ENCODE assay signal across 11 mouse cellular contexts in genomic region chr6:117299503-117300288, GRCm38 (mm10).
A peak's percentile ranks its signal among the peaks of the same experiment; 100 is the strongest.
DNase-seq lines count a peak whose midpoint lies in the region; ATAC-seq and TF ChIP-seq lines count a peak whose summit lies in the region.
"Had no signal": no experiment of that assay in that cellular context is flagged by ENCODE, and none has a peak within 500 bp of the region (broad histone marks: within the 10 kb centered on the region; RNA-seq: fewer than 3 reads in every experiment).

No protein-coding gene starts in this region.

- H3K4me2 ChIP-seq in intestine, embryonic 15.5 days (replicated peaks) = no peak overlapping the region
- no peak overlapping the region for H3K4me2 ChIP-seq in intestine, postnatal 0 days (replicated peaks; ENCODE audit: low read depth)
- H3K4me2 ChIP-seq in liver, embryonic 16.5 days (ENCODE audit: low read depth, low read length) = peak overlapping the region; percentile 19; the same call in 1 of the 2 replicates
- H3K4me2 ChIP-seq in forebrain, postnatal 0 days (ENCODE audit: low read depth) = no peak overlapping the region
- H3K4me2 ChIP-seq: heart, embryonic 13.5 days; hindbrain, embryonic 15.5 days; stomach, embryonic 15.5 days had no signal

- WGBS in intestine, embryonic 15.5 days = 51% methylated on average over 7 of the region's 7 CpGs
- WGBS in intestine, postnatal 0 days = 50% methylated on average over 7 of the region's 7 CpGs
- WGBS in liver, embryonic 16.5 days (ENCODE audit: insufficient replicate concordance) = 62% methylated on average over 7 of the region's 7 CpGs
- WGBS in forebrain, postnatal 0 days = 90% methylated on average over 7 of the region's 7 CpGs

- peaks cover 5% of the 10 kb centered on the region; the same call in 1 of the 2 replicates for H3K4me1 ChIP-seq in intestine, embryonic 15.5 days (replicated peaks)
- H3K4me1 ChIP-seq in intestine, postnatal 0 days (replicated peaks; ENCODE audit: control insufficient read depth, insufficient read depth, low read length) = no peaks in the 10 kb centered on the region
- H3K4me1 ChIP-seq in liver, embryonic 16.5 days (ENCODE audit: control insufficient read depth, low read depth, low read length) = no peaks in the 10 kb centered on the region
- H3K4me1 ChIP-seq in forebrain, postnatal 0 days (ENCODE audit: insufficient read depth) = no peaks in the 10 kb centered on the region
- H3K4me1 ChIP-seq: heart, embryonic 13.5 days; hindbrain, embryonic 15.5 days; stomach, embryonic 15.5 days had no signal

- H3K27me3 ChIP-seq in intestine, embryonic 15.5 days (replicated peaks) = no peaks in the 10 kb centered on the region
- no peaks in the 10 kb centered on the region for H3K27me3 ChIP-seq in intestine, postnatal 0 days (replicated peaks; ENCODE audit: control insufficient read depth, insufficient read depth, low read length)
- no peaks in the 10 kb centered on the region for H3K27me3 ChIP-seq in liver, embryonic 16.5 days (ENCODE audit: control insufficient read depth, insufficient read depth, low read depth, low read length)
- H3K27me3 ChIP-seq in forebrain, postnatal 0 days (ENCODE audit: insufficient read depth, low read length) = no peaks in the 10 kb centered on the region
- H3K27me3 ChIP-seq: heart, embryonic 13.5 days; hindbrain, embryonic 15.5 days; stomach, embryonic 15.5 days had no signal

- TF ChIP-seq CTCF in intestine, postnatal 0 days (IDR thresholded peaks at IDR 0.05; ENCODE audit: low read depth) = no peak
- TF ChIP-seq CTCF in forebrain, postnatal 0 days (IDR thresholded peaks at IDR 0.05; ENCODE audit: low read depth) = no peak

- no peak overlapping the region for H3K4me3 ChIP-seq in intestine, embryonic 15.5 days (replicated peaks)
- no peak overlapping the region for H3K4me3 ChIP-seq in intestine, postnatal 0 days (ENCODE audit: low read depth, low read length)
- H3K4me3 ChIP-seq in liver, embryonic 16.5 days (ENCODE audit: low read depth, low read length) = no peak overlapping the region
- H3K4me3 ChIP-seq in forebrain, postnatal 0 days (ENCODE audit: low read depth, low read length) = no peak overlapping the region
- H3K4me3 ChIP-seq: heart, embryonic 13.5 days; hindbrain, embryonic 15.5 days; stomach, embryonic 15.5 days had no signal

- no peak overlapping the region for H3K9ac ChIP-seq in intestine, embryonic 15.5 days
- no peak overlapping the region for H3K9ac ChIP-seq in intestine, postnatal 0 days (ENCODE audit: low read depth, low read length)
- no peak overlapping the region for H3K9ac ChIP-seq in liver, embryonic 16.5 days (ENCODE audit: low read depth, low read length)
- H3K9ac ChIP-seq in forebrain, postnatal 0 days = no peak overlapping the region
- H3K9ac ChIP-seq: heart, embryonic 13.5 days; hindbrain, embryonic 15.5 days; stomach, embryonic 15.5 days had no signal

- H3K27ac ChIP-seq in intestine, embryonic 15.5 days = no peak overlapping the region
- H3K27ac ChIP-seq in intestine, postnatal 0 days (ENCODE audit: low read depth, low read length) = no peak overlapping the region
- peak overlapping the region; percentile 64 for H3K27ac ChIP-seq in liver, embryonic 16.5 days (ENCODE audit: low read length)
- no peak overlapping the region for H3K27ac ChIP-seq in forebrain, postnatal 0 days (ENCODE audit: low read depth, low read length)
- H3K27ac ChIP-seq: heart, embryonic 13.5 days; hindbrain, embryonic 15.5 days; stomach, embryonic 15.5 days had no signal

- DNase-seq in adipocyte (ENCODE audit: low spot score) = peak; percentile 79
- peak; percentile 40 to 42 for DNase-seq in adrenal gland, postnatal 36 days
- DNase-seq in layer of hippocampus, adult 9-11 months = no peak
- DNase-seq in forebrain, postnatal 0 days = no peak
- DNase-seq: cerebellum, postnatal 14 days had no signal

- H3K9me3 ChIP-seq in intestine, embryonic 15.5 days = no peaks in the 10 kb centered on the region
- H3K9me3 ChIP-seq in intestine, postnatal 0 days (ENCODE audit: control insufficient read depth) = no peaks in the 10 kb centered on the region
- no peaks in the 10 kb centered on the region for H3K9me3 ChIP-seq in liver, embryonic 16.5 days (replicated peaks; ENCODE audit: control insufficient read depth, low read length)
- no peaks in the 10 kb centered on the region for H3K9me3 ChIP-seq in forebrain, postnatal 0 days (ENCODE audit: low read length)
- H3K9me3 ChIP-seq: heart, embryonic 13.5 days; hindbrain, embryonic 15.5 days; stomach, embryonic 15.5 days had no signal

- ATAC-seq in intestine, embryonic 15.5 days = 0 out of 2 replicates have a peak, but pooled peaks have one; percentile 8
- ATAC-seq in intestine, postnatal 0 days = no peak
- ATAC-seq in liver, embryonic 16.5 days (ENCODE audit: low read depth) = peak; percentile 72
- no peak for ATAC-seq in forebrain, postnatal 0 days

- no peaks in the 10 kb centered on the region for H3K36me3 ChIP-seq in intestine, embryonic 15.5 days
- no peaks in the 10 kb centered on the region for H3K36me3 ChIP-seq in intestine, postnatal 0 days (ENCODE audit: control insufficient read depth, insufficient read depth)
- H3K36me3 ChIP-seq in liver, embryonic 16.5 days (ENCODE audit: control insufficient read depth, insufficient read depth) = no peaks in the 10 kb centered on the region
- H3K36me3 ChIP-seq in forebrain, postnatal 0 days (ENCODE audit: insufficient read depth) = no peaks in the 10 kb centered on the region
- H3K36me3 ChIP-seq: heart, embryonic 13.5 days; hindbrain, embryonic 15.5 days; stomach, embryonic 15.5 days had no signal

Comparison
In these comparisons a context has a peak if more than half of its experiments do, and no peak if none do; other contexts are left out.
1. ATAC-seq: peak in intestine, embryonic 15.5 days (single experiment) and liver, embryonic 16.5 days (single experiment); none in intestine, postnatal 0 days (single experiment) and forebrain, postnatal 0 days (single experiment).
2. DNase-seq: peak in adipocyte (single experiment) and adrenal gland, postnatal 36 days (2 of 2); none in layer of hippocampus, adult 9-11 months (single experiment) and forebrain, postnatal 0 days (single experiment).